Mouse (Mus musculus): ENCODE measurements around the gene Efcab5.
A peak's percentile ranks its signal among the peaks of the same experiment; 100 is the strongest.

Gene Efcab5

GRCm38 (mm10) chr11:77188868-77189267, at the start of gene Efcab5:
TSS of gene Efcab5 (minus strand) at chr11:77188968.
- no peak for DNase-seq

GRCm38 (mm10) chr11:77235267-77235666, 46.5 kb upstream of the Efcab5 start:
- DNase-seq: no peak

GRCm38 (mm10) chr11:77231514-77231913, 42.7 kb upstream of the Efcab5 start:
- no peak for DNase-seq

GRCm38 (mm10) chr11:77230765-77231164, 42.0 kb upstream of the Efcab5 start:
- DNase-seq: no peak

GRCm38 (mm10) chr11:77216761-77217130, 28.0 kb upstream of the Efcab5 start:
- DNase-seq: peak; percentile 8

- peak; percentile 84 for DNase-seq
Observed at GRCm38 (mm10) chr11:77215951-77216760, 27.4 kb upstream of the Efcab5 start, which contains the start of gene Ssh2. TSS of gene Ssh2 (plus strand) at chr11:77216287.

- DNase-seq: peak; percentile 6
Observed at GRCm38 (mm10) chr11:77215483-77215882, 26.7 kb upstream of the Efcab5 start.

GRCm38 (mm10) chr11:77214755-77215154, 26.0 kb upstream of the Efcab5 start:
- peak; percentile 70 for DNase-seq

GRCm38 (mm10) chr11:77214142-77214692, 25.4 kb upstream of the Efcab5 start:
- DNase-seq: no peak

GRCm38 (mm10) chr11:77200703-77201102, 11.9 kb upstream of the Efcab5 start:
- no peak for DNase-seq

GRCm38 (mm10) chr11:77199636-77200035, 10.9 kb upstream of the Efcab5 start:
- DNase-seq: no peak

- DNase-seq: no peak
Observed at GRCm38 (mm10) chr11:77196181-77197143, 7.7 kb upstream of the Efcab5 start.

GRCm38 (mm10) chr11:77195360-77196109, 6.8 kb upstream of the Efcab5 start:
- DNase-seq: no peak

- no peak for DNase-seq
Observed at GRCm38 (mm10) chr11:77194762-77195161, 6.0 kb upstream of the Efcab5 start.

GRCm38 (mm10) chr11:77193941-77194553, 5.3 kb upstream of the Efcab5 start:
- no peak for DNase-seq

GRCm38 (mm10) chr11:77193410-77193809, 4.6 kb upstream of the Efcab5 start:
- no peak for DNase-seq

GRCm38 (mm10) chr11:77184926-77185325, 3.8 kb downstream of the Efcab5 start:
- peak; percentile 18 for DNase-seq

GRCm38 (mm10) chr11:77182616-77183015, 6.2 kb downstream of the Efcab5 start:
- no peak for DNase-seq

GRCm38 (mm10) chr11:77182041-77182440, 6.7 kb downstream of the Efcab5 start:
- DNase-seq: no peak

- no peak for DNase-seq
Observed at GRCm38 (mm10) chr11:77181528-77181927, 7.2 kb downstream of the Efcab5 start.

GRCm38 (mm10) chr11:77180886-77181285, 7.9 kb downstream of the Efcab5 start:
- peak; percentile 68 for DNase-seq

- no peak for DNase-seq
Observed at GRCm38 (mm10) chr11:77179771-77180170, 9.0 kb downstream of the Efcab5 start.
